24 mouse cellular contexts compared by ENCODE assay signal in genomic region chr11:117880336-117880976, GRCm38 (mm10). TPM values are rescaled to one million over a fixed set of nuclear protein-coding genes. Genes with fewer than 3 reads are reported as not detected.
DNase-seq lines count a peak whose midpoint lies in the region; ATAC-seq and TF ChIP-seq lines count a peak whose summit lies in the region.
"Had no signal": no experiment of that assay in that cellular context is flagged by ENCODE, and none has a peak within 500 bp of the region (broad histone marks: within the 10 kb centered on the region; RNA-seq: fewer than 3 reads in every experiment).

No protein-coding gene starts in this region.

- no peak for TF ChIP-seq CTCF in cerebellum, adult 2 months (IDR thresholded peaks at IDR 0.05; ENCODE audit: borderline replicate concordance, insufficient read depth, low read depth, low read length)

- H3K4me2 ChIP-seq in kidney, embryonic 15.5 days = no peak overlapping the region
- H3K4me2 ChIP-seq in myocyte (ENCODE audit: low read depth) = no peak overlapping the region
- H3K4me2 ChIP-seq: heart, embryonic 12.5 days; liver, embryonic 15.5 days had no signal

- no peaks in the 10 kb centered on the region for H3K9me3 ChIP-seq in kidney, embryonic 15.5 days (replicated peaks)
- no peaks in the 10 kb centered on the region for H3K9me3 ChIP-seq in megakaryocyte, embryonic 14.5 days
- no peaks in the 10 kb centered on the region for H3K9me3 ChIP-seq in forebrain, embryonic 10.5 days
- H3K9me3 ChIP-seq: embryonic facial prominence, embryonic 10.5 days; heart, embryonic 12.5 days; liver, embryonic 15.5 days had no signal

- H3K4me1 ChIP-seq in kidney, embryonic 15.5 days = peaks cover 65% of the 10 kb centered on the region
- H3K4me1 ChIP-seq in megakaryocyte, embryonic 14.5 days = peaks cover 75% of the 10 kb centered on the region
- H3K4me1 ChIP-seq in cerebellum, adult 2 months (ENCODE audit: control insufficient read depth, insufficient read depth, low read length) = peaks cover 39% of the 10 kb centered on the region
- peaks cover 47% of the 10 kb centered on the region for H3K4me1 ChIP-seq in forebrain, embryonic 10.5 days

- no peaks in the 10 kb centered on the region for H3K27me3 ChIP-seq in kidney, embryonic 15.5 days
- H3K27me3 ChIP-seq in megakaryocyte, embryonic 14.5 days (replicated peaks) = peaks cover 42% of the 10 kb centered on the region
- no peaks in the 10 kb centered on the region for H3K27me3 ChIP-seq in cerebellum, adult 2 months (ENCODE audit: control insufficient read depth, insufficient read depth, low read length)
- H3K27me3 ChIP-seq in myocyte (ENCODE audit: control insufficient read depth, insufficient read depth, insufficient read length) = no peaks in the 10 kb centered on the region
- peaks cover 96% of the 10 kb centered on the region for H3K27me3 ChIP-seq in forebrain, embryonic 10.5 days (ENCODE audit: poor library complexity, severe bottlenecking)
- H3K27me3 ChIP-seq: heart, embryonic 12.5 days had no signal

- H3K27ac ChIP-seq in kidney, embryonic 15.5 days = 0 out of 2 replicates have a peak overlapping the region, but pooled peaks have one; percentile 86
- peak overlapping the region; percentile 0; the same call in 1 of the 2 replicates for H3K27ac ChIP-seq in cerebellum, adult 2 months (ENCODE audit: insufficient read depth, low read length)
- H3K27ac ChIP-seq in forebrain, embryonic 10.5 days = no peak overlapping the region

- H3K36me3 ChIP-seq in kidney, embryonic 15.5 days = no peaks in the 10 kb centered on the region
- H3K36me3 ChIP-seq in megakaryocyte, embryonic 14.5 days (replicated peaks; ENCODE audit: low read length) = no peaks in the 10 kb centered on the region
- H3K36me3 ChIP-seq in myocyte (ENCODE audit: control insufficient read depth, insufficient read depth) = no peaks in the 10 kb centered on the region
- H3K36me3 ChIP-seq in forebrain, embryonic 10.5 days (replicated peaks) = no peaks in the 10 kb centered on the region
- H3K36me3 ChIP-seq: embryonic facial prominence, embryonic 10.5 days; heart, embryonic 12.5 days; liver, embryonic 15.5 days had no signal

- no peaks in the 10 kb centered on the region for H3K79me2 ChIP-seq in myocyte (ENCODE audit: control insufficient read depth, insufficient read depth)

- TF ChIP-seq POLR2A in cerebellum, adult 2 months (IDR thresholded peaks at IDR 0.05; ENCODE audit: borderline replicate concordance, insufficient read depth, low read length) = no peak
- no peak for TF ChIP-seq POLR2A in myocyte (IDR thresholded peaks at IDR 0.05; ENCODE audit: insufficient read length, low read depth)

- 85% methylated on average over 9 of the region's 9 CpGs for WGBS in kidney, embryonic 15.5 days
- 18% methylated on average over 9 of the region's 9 CpGs for WGBS in cerebellum, adult 2 months
- 91% methylated on average over 9 of the region's 9 CpGs for WGBS in forebrain, embryonic 10.5 days

- no peak overlapping the region for H3K9ac ChIP-seq in kidney, embryonic 15.5 days
- H3K9ac ChIP-seq: heart, embryonic 12.5 days; liver, embryonic 15.5 days had no signal

- H3K4me3 ChIP-seq in kidney, embryonic 15.5 days (replicated peaks) = no peak overlapping the region
- H3K4me3 ChIP-seq in megakaryocyte, embryonic 14.5 days (replicated peaks) = peak overlapping the region; percentile 57
- no peak overlapping the region for H3K4me3 ChIP-seq in cerebellum, adult 2 months (replicated peaks; ENCODE audit: insufficient read depth, low read depth, low read length)
- no peak overlapping the region for H3K4me3 ChIP-seq in myocyte
- H3K4me3 ChIP-seq in forebrain, embryonic 10.5 days = no peak overlapping the region
- H3K4me3 ChIP-seq: embryonic facial prominence, embryonic 10.5 days; heart, embryonic 12.5 days; liver, embryonic 15.5 days had no signal

- no peak for DNase-seq in kidney, postnatal 36 days
- peak; percentile 45 to 57 for DNase-seq in cerebellum, adult 2 months
- no peak for DNase-seq in forebrain, embryonic 10.5 days (ENCODE audit: extremely low spot score, low spot score)
- no peak for DNase-seq in adrenal gland, adult 18-20 months (ENCODE audit: low spot score in 2 of 2)
- DNase-seq: B cell, adult 2 months; kidney, adult 2 months; layer of hippocampus, postnatal 36 days; spleen, adult 18-20 months had no signal

- ATAC-seq in kidney, embryonic 15.5 days (replicated peaks; ENCODE audit: low FRiP score) = no peak
- no peak for ATAC-seq in megakaryocyte, adult 5-6 weeks (ENCODE audit: poor library complexity, severe bottlenecking)
- ATAC-seq: forebrain, embryonic 16.5 days; hindbrain, embryonic 16.5 days; midbrain, embryonic 16.5 days had no signal

- no peak overlapping the region for H3ac ChIP-seq in myocyte (ENCODE audit: control insufficient read depth, insufficient read length)

TF ChIP-seq in myocyte, 11 proteins besides CTCF, POLR2A, EP300 and RAD21:
- peak in 1 of 3 experiments; percentile 13 for TF ChIP-seq MYOG (IDR thresholded peaks at IDR 0.05; ENCODE audit: control insufficient read depth in 1 of 3, insufficient read depth in 1 of 3, insufficient read length in 2 of 3, low read depth in 2 of 3)
- peak in 2 of 3 experiments; percentile 13 to 64 for TF ChIP-seq MYOD1 (IDR thresholded peaks at IDR 0.05; ENCODE audit: control insufficient read depth in 1 of 3, insufficient read length in 2 of 3, low read depth in 2 of 3)
- TF ChIP-seq MAX (IDR thresholded peaks at IDR 0.05; ENCODE audit: low read depth) = no peak

RNA-seq across cellular contexts. Expression of gene Tha1, which starts 7.2 kb away (rescaled TPM):
- polyA plus RNA-seq in kidney, embryonic 15.5 days (2015; fragmentation: Nextera tagmentation; extraction: Ambion mirVana) = 5.3 TPM in 2 replicates
- 6.0 and 6.4 TPM in 2 replicates for polyA plus RNA-seq in megakaryocyte, embryonic 14.5 days (2012; ENCODE audit: insufficient read depth, low replicate concordance)
- 1.4 and 1.8 TPM in 2 replicates for total RNA-seq in megakaryocyte, adult 5-6 weeks (2015)
- total RNA-seq in megakaryocyte, adult 5-6 weeks (2017) = 0.89 and 1.1 TPM in 2 replicates
- polyA plus RNA-seq in cerebellum, adult 2 months (2012; rRNA removed) = 11.5 and 12.4 TPM in 2 replicates
- 2.5 TPM for polyA plus RNA-seq in myocyte (2012; fragmentation: generic; extraction: Trizol)
- 4.4 and 6.4 TPM in 2 replicates for polyA plus RNA-seq in forebrain, embryonic 10.5 days (2016; fragmentation: Nextera tagmentation; extraction: Ambion mirVana)
- total RNA-seq in adrenal gland, adult 18-20 months (2021) = 10 to 100 TPM in 1 of 2 experiments, 1 to 10 TPM in 1; 9.4 to 13.0 TPM

RNA-seq across cellular contexts. Expression of gene Tmem235, which starts 19.9 kb away (rescaled TPM):
- not detected in 2 replicates for polyA plus RNA-seq in kidney, embryonic 15.5 days (2015; fragmentation: Nextera tagmentation; extraction: Ambion mirVana)
- 0.07 TPM in 1 of 2 replicates, not detected in the other for polyA plus RNA-seq in megakaryocyte, embryonic 14.5 days (2012; ENCODE audit: insufficient read depth, low replicate concordance)
- not detected in 2 replicates for total RNA-seq in megakaryocyte, adult 5-6 weeks (2015)
- total RNA-seq in megakaryocyte, adult 5-6 weeks (2017) = not detected in 2 replicates
- 0.10 and 0.16 TPM in 2 replicates for polyA plus RNA-seq in cerebellum, adult 2 months (2012; rRNA removed)
- polyA plus RNA-seq in myocyte (2012; fragmentation: generic; extraction: Trizol) = not detected
- polyA plus RNA-seq in forebrain, embryonic 10.5 days (2016; fragmentation: Nextera tagmentation; extraction: Ambion mirVana) = not detected in 2 replicates
- total RNA-seq in adrenal gland, adult 18-20 months (2021) = not detected
- total RNA-seq: heart, postnatal 25 days; left cerebral cortex, postnatal 36 days; megakaryocyte progenitor cell, adult 5-6 weeks had no signal
- polyA plus RNA-seq: embryonic facial prominence, embryonic 10.5 days; forebrain, embryonic 16.5 days; gonadal fat pad, adult 2 months; heart, embryonic 12.5 days; liver, embryonic 15.5 days; midbrain, embryonic 16.5 days; neural tube, embryonic 11.5 days; stomach, embryonic 16.5 days had no signal

RNA-seq across cellular contexts. Expression of gene Birc5, which starts 31.4 kb away (rescaled TPM):
- polyA plus RNA-seq in kidney, embryonic 15.5 days (2015; fragmentation: Nextera tagmentation; extraction: Ambion mirVana) = 310 and 329 TPM in 2 replicates
- polyA plus RNA-seq in megakaryocyte, embryonic 14.5 days (2012; ENCODE audit: insufficient read depth, low replicate concordance) = 58.9 and 69.8 TPM in 2 replicates
- 220 and 258 TPM in 2 replicates for total RNA-seq in megakaryocyte, adult 5-6 weeks (2015)
- 232 and 240 TPM in 2 replicates for total RNA-seq in megakaryocyte, adult 5-6 weeks (2017)
- 0.86 and 1.2 TPM in 2 replicates for polyA plus RNA-seq in cerebellum, adult 2 months (2012; rRNA removed)
- 60.7 TPM for polyA plus RNA-seq in myocyte (2012; fragmentation: generic; extraction: Trizol)
- 412 and 424 TPM in 2 replicates for polyA plus RNA-seq in forebrain, embryonic 10.5 days (2016; fragmentation: Nextera tagmentation; extraction: Ambion mirVana)
- total RNA-seq in adrenal gland, adult 18-20 months (2021) = 1 to 10 TPM in 1 of 2 experiments, under 1 TPM in 1; 0.61 to 1.2 TPM

RNA-seq across cellular contexts. Expression of gene Tk1, which starts 54.6 kb away (rescaled TPM):
- polyA plus RNA-seq in kidney, embryonic 15.5 days (2015; fragmentation: Nextera tagmentation; extraction: Ambion mirVana) = 127 and 128 TPM in 2 replicates
- 12.9 and 17.2 TPM in 2 replicates for polyA plus RNA-seq in megakaryocyte, embryonic 14.5 days (2012; ENCODE audit: insufficient read depth, low replicate concordance)
- total RNA-seq in megakaryocyte, adult 5-6 weeks (2015) = 126 and 127 TPM in 2 replicates
- 60.0 and 73.7 TPM in 2 replicates for total RNA-seq in megakaryocyte, adult 5-6 weeks (2017)
- 0.78 and 1.2 TPM in 2 replicates for polyA plus RNA-seq in cerebellum, adult 2 months (2012; rRNA removed)
- 52.8 TPM for polyA plus RNA-seq in myocyte (2012; fragmentation: generic; extraction: Trizol)
- 167 and 178 TPM in 2 replicates for polyA plus RNA-seq in forebrain, embryonic 10.5 days (2016; fragmentation: Nextera tagmentation; extraction: Ambion mirVana)
- total RNA-seq in adrenal gland, adult 18-20 months (2021) = 1 to 10 TPM; 2.2 to 3.8 TPM

RNA-seq across cellular contexts. Expression of gene Afmid, which starts 54.7 kb away (rescaled TPM):
- 3.9 and 6.7 TPM in 2 replicates for polyA plus RNA-seq in kidney, embryonic 15.5 days (2015; fragmentation: Nextera tagmentation; extraction: Ambion mirVana)
- 1.8 and 2.6 TPM in 2 replicates for polyA plus RNA-seq in megakaryocyte, embryonic 14.5 days (2012; ENCODE audit: insufficient read depth, low replicate concordance)
- 2.4 and 3.0 TPM in 2 replicates for total RNA-seq in megakaryocyte, adult 5-6 weeks (2015)
- 2.8 and 4.7 TPM in 2 replicates for total RNA-seq in megakaryocyte, adult 5-6 weeks (2017)
- 3.4 and 3.8 TPM in 2 replicates for polyA plus RNA-seq in cerebellum, adult 2 months (2012; rRNA removed)
- polyA plus RNA-seq in myocyte (2012; fragmentation: generic; extraction: Trizol) = 6.1 TPM
- polyA plus RNA-seq in forebrain, embryonic 10.5 days (2016; fragmentation: Nextera tagmentation; extraction: Ambion mirVana) = 4.0 and 4.8 TPM in 2 replicates
- 1 to 10 TPM; 4.7 to 6.1 TPM for total RNA-seq in adrenal gland, adult 18-20 months (2021)

Comparison
In these comparisons a context has a peak if more than half of its experiments do, and no peak if none do; other contexts are left out.
1. DNase-seq: peak in cerebellum, adult 2 months (2 of 2); none in kidney, postnatal 36 days (0 of 2), forebrain, embryonic 10.5 days (single experiment) and adrenal gland, adult 18-20 months (0 of 2).
2. RNA of gene Birc5, which starts 31.4 kb away (polyA plus RNA-seq): 412 to 424 TPM in forebrain, embryonic 10.5 days, 310 to 329 TPM in kidney, embryonic 15.5 days, 58.9 to 69.8 TPM in megakaryocyte, embryonic 14.5 days and 60.7 TPM in myocyte (single experiment); 0.86 to 1.2 TPM in cerebellum, adult 2 months; every median in the first group is over 10 times any median in the second.